Mouse (Mus musculus) neural tube, embryonic 15.5 days (tissue): ENCODE measurements around the gene Atp10b. TPM values are rescaled to one million over a fixed set of nuclear protein-coding genes. Genes with fewer than 3 reads are reported as not detected.

Source experiments
- ATAC-seq: fragments of 200-750 bp; cut with Nextera tagmentation; 2 replicates; pipeline ENCODE4 v1.8.0; 2017; ENCODE audit warnings: mild to moderate bottlenecking, moderate TSS enrichment, moderate library complexity; ENCODE audit not compliant: low FRiP score
- H3K27ac ChIP-seq: fragments of 300-500 bp; sonication (generic); replicated peaks from 2 replicates; pipeline ENCODE4 v1.5.1; 2015; ENCODE audit warnings: mild to moderate bottlenecking, inconsistent platforms
- H3K27me3 ChIP-seq: fragments of 300-500 bp; sonication (generic); replicated peaks from 2 replicates; pipeline ENCODE4 v1.6.1; 2015; ENCODE audit warnings: inconsistent platforms
- H3K36me3 ChIP-seq: fragments of 300-500 bp; sonication (generic); 2 replicates; pipeline ENCODE4 v1.6.1; 2015; ENCODE audit warnings: inconsistent platforms
- H3K4me1 ChIP-seq: fragments of 300-500 bp; sonication (generic); 2 replicates; pipeline ENCODE4 v1.6.1; 2015; ENCODE audit warnings: inconsistent platforms
- H3K4me2 ChIP-seq: fragments of 300-500 bp; sonication (generic); 2 replicates; pipeline ENCODE4 v1.6.1; 2015; ENCODE audit warnings: inconsistent platforms, mild to moderate bottlenecking, moderate library complexity
- H3K4me3 ChIP-seq: fragments of 300-500 bp; sonication (generic); replicated peaks from 2 replicates; pipeline ENCODE4 v1.5.1; 2015; ENCODE audit warnings: mild to moderate bottlenecking, inconsistent platforms
- H3K9ac ChIP-seq: fragments of 300-500 bp; sonication (generic); replicated peaks from 2 replicates; pipeline ENCODE4 v1.6.1; 2015; ENCODE audit warnings: mild to moderate bottlenecking, inconsistent platforms
- H3K9me3 ChIP-seq: fragments of 300-500 bp; sonication (generic); replicated peaks from 2 replicates; pipeline ENCODE4 v1.6.1; 2016; ENCODE audit warnings: inconsistent platforms
- WGBS: fragments of 180-500 bp; shearing (Covaris S2); methylation state at CpG from one replicate; pipeline ENCODE4 v1.1.7; 2015; ENCODE audit warnings: mixed read lengths; 5-methylcytosine and 5-hydroxymethylcytosine counted together
- polyA plus RNA-seq: library from polyadenylated mRNA; unstranded; fragments of >200 nt; fragmentation: Nextera tagmentation; extraction: Ambion mirVana; gene quantifications from 2 replicates; pipeline ENCODE4 v1.2.1, GENCODE M21; 2015

Gene Atp10b
- polyA plus RNA-seq, 1 experiment from 2014 or later = 0.15 TPM

DNA sequence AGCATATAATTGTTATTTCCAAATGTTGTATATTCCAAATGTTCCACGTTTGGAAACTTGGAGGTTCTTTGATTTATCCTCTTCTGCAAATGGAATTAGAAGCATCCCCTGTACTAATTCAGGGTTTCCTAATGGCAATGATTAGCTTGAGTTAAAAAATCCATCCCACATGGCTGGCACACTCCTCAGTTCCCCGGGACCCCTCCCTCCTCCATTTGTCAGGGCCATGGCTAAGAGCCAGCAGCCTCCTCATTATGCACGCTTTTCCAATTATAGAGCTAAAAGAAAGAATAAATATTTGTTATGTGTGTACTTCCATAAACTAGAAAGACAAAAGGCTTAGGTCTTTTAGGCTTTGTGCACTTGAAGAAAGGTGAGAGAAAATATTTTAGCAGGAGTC is 53.9 kb downstream of the Atp10b start:
- H3K4me3 ChIP-seq = no peak overlapping the region
- no peaks in the 10 kb centered on the region for H3K27me3 ChIP-seq
- no peaks in the 10 kb centered on the region for H3K4me1 ChIP-seq
- H3K9ac ChIP-seq = no peak overlapping the region
- H3K9me3 ChIP-seq = no peaks in the 10 kb centered on the region
- no peak overlapping the region for H3K4me2 ChIP-seq
- no peaks in the 10 kb centered on the region for H3K36me3 ChIP-seq
- WGBS = 57% methylated on average over 3 of the region's 3 CpGs
- ATAC-seq = no peak
- H3K27ac ChIP-seq = no peak overlapping the region

DNA sequence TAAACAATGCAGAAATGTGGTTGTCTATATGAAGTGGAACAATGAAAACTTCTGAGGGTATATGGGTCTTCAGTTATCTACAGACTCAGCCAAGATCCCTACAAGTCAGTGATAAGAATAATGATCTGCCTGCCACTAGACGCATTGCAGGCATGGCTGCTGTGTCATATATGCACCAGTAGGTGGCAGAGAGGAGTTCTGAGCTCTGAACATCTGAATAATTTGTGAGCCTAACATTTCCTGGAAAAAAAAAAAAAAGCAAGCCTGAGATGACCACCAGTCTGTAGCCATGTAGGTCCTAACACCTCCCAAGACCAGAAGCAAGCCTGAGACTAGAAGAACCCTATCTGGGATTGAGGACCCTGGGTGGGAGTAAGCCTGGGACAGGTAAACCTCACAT is 63.5 kb downstream of the Atp10b start:
- Histone ChIP-seq H3K9me3 (no peaks in the 10 kb centered on the region), H3K36me3 (no peaks in the 10 kb centered on the region), H3K4me2 (no peak overlapping the region), H3K27me3 (no peaks in the 10 kb centered on the region), H3K9ac (no peak overlapping the region), H3K4me1 (0 out of 2 replicates have a peak, but pooled peaks cover 4% of the 10 kb centered on the region), H3K4me3 (no peak overlapping the region), H3K27ac (no peak overlapping the region)
- WGBS = 27% methylated on average over 1 of the region's 1 CpGs
- ATAC-seq = no peak

GRCm38 (mm10) chr11:43213740-43214139 is 64.1 kb downstream of the Atp10b start:
- Histone ChIP-seq H3K27me3 (no peaks in the 10 kb centered on the region), H3K4me3 (no peak overlapping the region), H3K9ac (no peak overlapping the region), H3K4me1 (0 out of 2 replicates have a peak, but pooled peaks cover 4% of the 10 kb centered on the region), H3K9me3 (no peaks in the 10 kb centered on the region), H3K36me3 (no peaks in the 10 kb centered on the region), H3K4me2 (no peak overlapping the region), H3K27ac (no peak overlapping the region)
- WGBS = 95% methylated on average over 1 of the region's 1 CpGs
- ATAC-seq = no peak

GRCm38 (mm10) chr11:43217021-43217420 is 67.3 kb downstream of the Atp10b start:
- peak; percentile 71; the same call in 1 of the 2 replicates for ATAC-seq

GRCm38 (mm10) chr11:43230231-43230630 is 80.6 kb downstream of the Atp10b start:
- no peaks in the 10 kb centered on the region for H3K9me3 ChIP-seq
- no peak overlapping the region for H3K27ac ChIP-seq
- no peaks in the 10 kb centered on the region for H3K4me1 ChIP-seq
- H3K4me2 ChIP-seq = no peak overlapping the region
- 94% methylated on average over 6 of the region's 6 CpGs for WGBS
- H3K9ac ChIP-seq = no peak overlapping the region
- no peak for ATAC-seq
- no peak overlapping the region for H3K4me3 ChIP-seq
- H3K36me3 ChIP-seq = no peaks in the 10 kb centered on the region
- no peaks in the 10 kb centered on the region for H3K27me3 ChIP-seq

More at GRCm38 (mm10) chr11:43217021-43217420, 67.3 kb downstream of the Atp10b start:
- no peaks in the 10 kb centered on the region for H3K9me3 ChIP-seq
- H3K27ac ChIP-seq = no peak overlapping the region
- 0 out of 2 replicates have a peak, but pooled peaks cover 4% of the 10 kb centered on the region for H3K4me1 ChIP-seq
- no peak overlapping the region for H3K9ac ChIP-seq
- H3K4me2 ChIP-seq = no peak overlapping the region
- no peak overlapping the region for H3K4me3 ChIP-seq
- WGBS = 48% methylated on average over 4 of the region's 4 CpGs
- no peaks in the 10 kb centered on the region for H3K36me3 ChIP-seq
- no peaks in the 10 kb centered on the region for H3K27me3 ChIP-seq

- WGBS = 63% methylated on average over 7 of the region's 7 CpGs
- H3K27ac ChIP-seq = no peak overlapping the region
- no peaks in the 10 kb centered on the region for H3K36me3 ChIP-seq
- no peaks in the 10 kb centered on the region for H3K9me3 ChIP-seq
- H3K4me1 ChIP-seq = 0 out of 2 replicates have a peak, but pooled peaks cover 5% of the 10 kb centered on the region
- H3K9ac ChIP-seq = no peak overlapping the region
- no peak; the same call in 1 of the 2 replicates for ATAC-seq
- no peak overlapping the region for H3K4me3 ChIP-seq
- no peak overlapping the region for H3K4me2 ChIP-seq
- no peaks in the 10 kb centered on the region for H3K27me3 ChIP-seq
Observed at GRCm38 (mm10) chr11:43232073-43232472, 82.4 kb downstream of the Atp10b start.

DNA sequence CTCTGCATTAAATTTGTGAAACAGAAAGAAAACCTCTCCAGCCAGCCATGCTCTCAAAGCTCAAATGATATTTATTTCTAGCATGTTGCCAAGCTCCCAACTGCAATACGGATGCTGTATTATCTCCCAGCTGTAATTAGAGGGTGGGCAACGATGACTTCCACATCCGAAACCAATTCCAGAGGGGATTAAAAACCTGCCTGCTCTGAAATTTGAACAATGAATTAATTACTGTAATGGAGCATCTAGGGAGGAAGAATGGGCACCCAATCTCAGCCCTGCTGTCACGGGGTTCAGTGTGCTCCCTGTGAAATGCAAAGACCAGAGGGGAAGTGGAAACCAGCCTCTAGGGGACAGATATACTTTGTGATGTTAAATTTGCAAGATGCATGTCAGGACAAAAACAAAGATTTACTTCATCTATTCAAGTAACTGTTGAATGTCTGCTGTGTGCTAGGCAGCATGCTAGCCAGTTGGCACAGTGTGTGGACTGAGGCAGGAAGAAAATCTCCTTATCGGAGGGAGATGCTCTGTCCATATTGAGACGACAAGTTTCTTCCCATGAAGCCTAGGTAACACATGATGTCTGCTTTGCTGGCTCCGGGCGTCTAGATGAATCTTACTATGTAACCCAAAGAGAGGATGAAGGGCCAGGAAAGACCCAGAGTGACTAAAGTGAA is 86.8 kb downstream of the Atp10b start:
- ATAC-seq = no peak
- 58% methylated on average over 8 of the region's 8 CpGs for WGBS

DNA sequence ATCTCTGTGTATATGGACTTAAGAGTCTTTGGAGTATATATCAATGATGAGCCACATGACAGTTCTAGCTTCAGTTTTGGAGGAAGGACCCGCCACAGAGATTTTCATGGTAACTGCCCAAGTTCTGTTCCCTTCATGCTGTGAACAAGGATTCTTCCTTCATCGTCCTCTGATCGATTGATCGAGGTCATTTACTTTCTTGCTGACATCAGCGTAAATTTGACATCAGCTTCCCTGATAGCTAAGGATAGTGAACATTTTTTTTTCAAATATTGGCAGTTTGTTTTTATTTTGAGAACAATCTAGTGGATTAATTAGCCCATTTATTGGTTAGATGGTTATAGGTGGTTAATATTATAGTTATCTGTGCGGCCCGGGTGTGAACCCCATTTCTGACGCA is 90.1 kb downstream of the Atp10b start:
- H3K9me3 ChIP-seq = no peaks in the 10 kb centered on the region
- no peak overlapping the region for H3K4me2 ChIP-seq
- 0 out of 2 replicates have a peak, but pooled peaks cover 5% of the 10 kb centered on the region for H3K4me1 ChIP-seq
- 95% methylated on average over 8 of the region's 8 CpGs for WGBS
- no peak overlapping the region for H3K4me3 ChIP-seq
- no peaks in the 10 kb centered on the region for H3K27me3 ChIP-seq
- no peak overlapping the region for H3K9ac ChIP-seq
- no peaks in the 10 kb centered on the region for H3K36me3 ChIP-seq
- ATAC-seq = no peak
- no peak overlapping the region for H3K27ac ChIP-seq

More for the DNA sequence above, 86.8 kb downstream of the Atp10b start:
- no peak overlapping the region for H3K4me2 ChIP-seq
- H3K9me3 ChIP-seq = no peaks in the 10 kb centered on the region
- H3K27me3 ChIP-seq = no peaks in the 10 kb centered on the region
- H3K4me3 ChIP-seq = no peak overlapping the region
- no peaks in the 10 kb centered on the region for H3K36me3 ChIP-seq
- H3K4me1 ChIP-seq = 0 out of 2 replicates have a peak, but pooled peaks cover 5% of the 10 kb centered on the region
- H3K9ac ChIP-seq = no peak overlapping the region
- H3K27ac ChIP-seq = no peak overlapping the region

DNA sequence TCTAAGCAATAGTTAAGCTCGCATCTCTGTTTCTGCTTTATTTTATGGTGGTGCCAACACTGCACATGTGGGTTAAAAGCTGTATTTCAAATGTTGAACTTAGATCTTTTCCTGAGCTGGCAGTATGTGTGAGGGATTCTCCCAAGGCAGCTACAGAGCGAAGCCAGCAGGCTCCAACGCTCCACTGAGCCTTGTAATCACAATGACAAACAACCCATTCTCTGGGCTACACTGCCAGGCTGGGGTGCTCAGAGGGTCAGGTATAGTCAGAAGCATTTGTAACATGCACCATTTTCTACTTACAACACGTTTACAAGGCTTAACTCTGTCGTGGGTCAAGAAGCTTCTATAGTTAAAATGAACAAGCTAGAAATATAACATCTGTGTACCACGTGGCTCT is 103.4 kb downstream of the Atp10b start:
- 47% methylated on average over 6 of the region's 6 CpGs for WGBS
- no peak overlapping the region for H3K9ac ChIP-seq
- ATAC-seq = no peak

GRCm38 (mm10) chr11:43255262-43255661 is 105.6 kb downstream of the Atp10b start:
- 81% methylated on average over 4 of the region's 4 CpGs for WGBS
- ATAC-seq = no peak

More for the DNA sequence above, 103.4 kb downstream of the Atp10b start:
- Histone ChIP-seq H3K4me1 (no peaks in the 10 kb centered on the region), H3K9me3 (no peaks in the 10 kb centered on the region), H3K27ac (no peak overlapping the region), H3K4me3 (no peak overlapping the region), H3K27me3 (no peaks in the 10 kb centered on the region), H3K36me3 (no peaks in the 10 kb centered on the region), H3K4me2 (no peak overlapping the region)

GRCm38 (mm10) chr11:43257291-43257690 is 107.6 kb downstream of the Atp10b start:
- no peak for ATAC-seq

More at GRCm38 (mm10) chr11:43255262-43255661, 105.6 kb downstream of the Atp10b start:
- no peaks in the 10 kb centered on the region for H3K9me3 ChIP-seq
- no peak overlapping the region for H3K27ac ChIP-seq
- H3K36me3 ChIP-seq = no peaks in the 10 kb centered on the region
- H3K4me3 ChIP-seq = no peak overlapping the region
- no peaks in the 10 kb centered on the region for H3K4me1 ChIP-seq
- no peak overlapping the region for H3K9ac ChIP-seq
- no peak overlapping the region for H3K4me2 ChIP-seq
- no peaks in the 10 kb centered on the region for H3K27me3 ChIP-seq

GRCm38 (mm10) chr11:43257781-43258180 is 108.1 kb downstream of the Atp10b start:
- ATAC-seq = no peak

More at GRCm38 (mm10) chr11:43257291-43257690, 107.6 kb downstream of the Atp10b start:
- no peaks in the 10 kb centered on the region for H3K9me3 ChIP-seq
- no peak overlapping the region for H3K9ac ChIP-seq
- WGBS = 79% methylated on average over 3 of the region's 3 CpGs
- H3K36me3 ChIP-seq = no peaks in the 10 kb centered on the region
- no peak overlapping the region for H3K4me3 ChIP-seq
- H3K4me1 ChIP-seq = no peaks in the 10 kb centered on the region
- H3K4me2 ChIP-seq = no peak overlapping the region
- H3K27ac ChIP-seq = no peak overlapping the region
- no peaks in the 10 kb centered on the region for H3K27me3 ChIP-seq

More at GRCm38 (mm10) chr11:43257781-43258180, 108.1 kb downstream of the Atp10b start:
- Histone ChIP-seq H3K4me3 (no peak overlapping the region), H3K27ac (no peak overlapping the region), H3K4me1 (no peaks in the 10 kb centered on the region), H3K9me3 (no peaks in the 10 kb centered on the region), H3K27me3 (no peaks in the 10 kb centered on the region), H3K36me3 (no peaks in the 10 kb centered on the region), H3K4me2 (no peak overlapping the region), H3K9ac (no peak overlapping the region)
- 72% methylated on average over 7 of the region's 7 CpGs for WGBS
